Mouse (Mus musculus): ENCODE data around the gene Gm43720.

DNA sequence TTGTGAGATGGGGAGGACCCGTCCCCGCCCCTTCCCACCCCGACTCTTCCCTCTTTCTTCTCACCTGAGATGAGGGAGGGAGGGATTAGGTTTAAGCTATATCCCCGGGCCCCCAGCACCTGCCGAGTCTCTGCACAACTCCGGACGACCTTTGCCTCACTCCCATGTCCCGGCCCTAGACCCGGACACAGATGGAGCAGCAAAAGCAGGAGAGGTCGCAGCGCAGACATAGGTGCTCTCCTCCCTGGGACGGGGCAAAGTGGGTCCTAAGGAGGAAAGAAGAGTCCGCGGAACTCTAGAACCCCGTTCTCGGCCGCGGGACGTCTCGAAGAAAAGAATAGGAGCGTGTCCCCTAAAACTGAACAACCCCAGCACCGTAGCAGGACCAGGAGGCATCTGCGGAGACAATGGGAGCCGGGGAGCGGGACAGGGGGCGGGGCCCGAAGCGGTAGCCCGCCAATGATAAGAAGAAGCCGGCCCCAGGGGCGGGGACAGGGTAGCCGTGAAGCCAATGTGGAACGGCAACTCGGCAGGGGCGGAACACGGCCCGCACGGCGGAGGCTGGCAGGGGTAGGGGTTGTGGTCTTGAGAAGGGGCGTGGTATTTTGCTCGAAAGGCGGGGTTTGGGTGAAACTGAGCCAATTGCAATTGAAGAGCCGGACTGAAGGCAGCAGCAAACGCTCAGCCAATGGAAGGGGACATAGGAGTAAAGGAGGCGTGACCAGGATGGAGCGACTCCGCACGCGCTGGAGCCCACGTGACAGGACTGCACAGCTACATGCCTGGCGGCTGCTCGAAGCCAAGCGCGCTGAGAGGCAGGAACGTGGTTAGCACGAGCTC lies at the start of gene Gm43720, which contains the start of the genes Gpc2 and Stag3:
- TF ChIP-seq CTCF (IDR thresholded peaks at IDR 0.05; ENCODE audit: low read depth) (no peak), EP300 (IDR thresholded peaks at IDR 0.05; ENCODE audit: low read depth) (no peak)

Data from heart, postnatal 0 days (tissue).